Mouse (Mus musculus) erythroblast, embryonic 14.5 days (primary cell): Measurements from ENCODE around the gene Stx5a.

ENCODE experiments used
- GATA1 ChIP-seq: IDR thresholded peaks from 2 replicates; pipeline ENCODE4 v1.6.1; 2012; ENCODE audit warnings: low read length, inconsistent platforms, mixed read lengths
- TAL1 ChIP-seq: IDR thresholded peaks from 3 replicates; pipeline ENCODE4 v1.6.1; 2012; ENCODE audit warnings: low read length, inconsistent platforms, mixed read lengths

GRCm38 (mm10) chr19:8703571-8703970 is 37.6 kb upstream of the Stx5a start:
- TF ChIP-seq GATA1, result no peak
- no peak for TF ChIP-seq TAL1
